Mouse (Mus musculus) embryo, embryonic 9.5 days (tissue): ENCODE results near the gene Olfr706.
"Not testable (repeated sequence)": the region's sequence is repeated elsewhere in the genome, so short reads cannot be mapped to it uniquely, and the experiment has no call there.

Experiments used
- DNase-seq: peaks from one replicate; pipeline ENCODE4 v3.0.0-alpha.2; 2017; ENCODE audit errors: extremely low spot score

The Olfr706 gene

DNA sequence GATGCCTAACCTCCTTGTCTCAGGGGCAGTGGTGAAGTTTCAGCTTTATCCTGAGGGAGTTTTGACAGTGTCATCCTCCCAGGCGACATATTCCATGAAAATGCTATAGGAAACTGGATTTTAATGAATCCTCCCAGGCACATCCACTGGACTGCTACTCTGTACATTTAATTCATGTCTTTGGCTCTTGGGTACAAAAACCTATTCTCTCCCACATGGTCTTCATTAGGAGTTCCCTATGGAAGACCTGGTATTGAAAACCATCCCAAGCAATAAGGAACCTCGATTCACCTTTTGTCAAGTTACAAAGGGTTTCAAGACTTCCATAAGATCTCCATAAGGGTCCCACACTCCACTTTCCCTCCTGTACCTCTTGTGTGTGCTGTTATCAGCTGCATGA lies at the start of gene Olfr706:
Gene Olfr706 (minus strand): TSS at position 101 of the 400 bp plus-strand sequence.
- no peak for DNase-seq

DNA sequence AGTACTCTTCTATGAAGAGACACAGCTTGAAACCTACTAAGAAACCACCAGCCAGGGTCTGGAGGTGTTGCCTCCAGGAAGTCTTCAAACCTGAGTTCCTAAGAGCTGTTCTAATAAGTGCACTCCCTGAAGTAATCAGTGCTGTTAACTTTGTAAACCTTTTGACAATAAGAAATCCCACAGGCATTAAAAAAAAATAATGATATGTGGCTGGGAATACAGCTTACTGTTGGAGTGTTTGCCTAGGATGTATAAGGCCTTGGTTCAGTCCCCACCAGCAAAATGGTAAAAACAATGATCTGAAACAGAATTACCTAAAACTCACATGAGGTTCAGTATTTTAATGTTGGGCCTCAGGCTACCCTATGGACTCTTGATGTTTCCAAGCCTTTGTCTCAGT lies 44.2 kb upstream of the Olfr706 start, which contains the start of gene Olfr709-ps1:
Gene Olfr709-ps1 (minus strand): TSS at position 101 of the 400 bp plus-strand sequence.
- DNase-seq, result no peak

DNA sequence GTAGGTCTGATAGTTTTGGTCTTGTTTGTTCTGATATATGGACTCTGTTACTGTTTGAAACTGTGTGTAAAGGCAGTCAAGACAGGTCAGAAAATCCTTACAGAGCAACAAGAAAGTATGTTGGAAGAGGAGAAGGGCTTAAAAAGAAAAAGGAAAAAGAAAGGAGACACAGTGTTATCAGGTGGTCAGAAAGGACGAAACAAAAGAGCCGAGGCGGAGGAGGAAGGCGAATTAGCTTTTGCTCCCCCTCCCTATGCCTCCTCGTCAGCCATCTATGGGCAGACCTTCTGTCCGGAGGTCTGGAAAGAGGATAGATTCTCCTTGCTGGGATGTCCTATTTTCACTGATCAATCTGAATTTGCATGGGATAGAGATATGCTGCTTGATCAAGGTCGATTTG lies 33.0 kb upstream of the Olfr706 start:
- not testable (repeated sequence) for DNase-seq

DNA sequence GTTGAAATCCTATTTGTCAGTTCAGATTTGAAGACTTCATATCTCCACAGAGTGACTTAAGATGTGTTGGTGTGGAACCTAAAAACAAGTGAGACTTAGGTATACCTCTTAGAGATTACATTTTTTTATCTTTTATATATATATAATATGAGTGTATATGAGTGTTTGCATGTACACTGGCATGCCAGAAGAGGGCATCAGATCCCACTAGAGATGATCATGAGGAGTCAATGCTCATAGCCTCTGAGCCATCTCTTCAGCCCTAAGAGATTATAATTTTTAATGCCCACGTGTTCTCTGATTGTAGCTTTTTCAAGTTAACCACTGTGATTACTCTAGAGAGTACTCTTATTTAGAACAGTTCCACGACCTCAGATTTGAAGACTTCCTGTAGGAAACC lies 19.7 kb upstream of the Olfr706 start, which contains the start of gene Olfr1532-ps1:
Gene Olfr1532-ps1 (plus strand): TSS at position 326 of the 400 bp plus-strand sequence.
- no peak for DNase-seq

DNA sequence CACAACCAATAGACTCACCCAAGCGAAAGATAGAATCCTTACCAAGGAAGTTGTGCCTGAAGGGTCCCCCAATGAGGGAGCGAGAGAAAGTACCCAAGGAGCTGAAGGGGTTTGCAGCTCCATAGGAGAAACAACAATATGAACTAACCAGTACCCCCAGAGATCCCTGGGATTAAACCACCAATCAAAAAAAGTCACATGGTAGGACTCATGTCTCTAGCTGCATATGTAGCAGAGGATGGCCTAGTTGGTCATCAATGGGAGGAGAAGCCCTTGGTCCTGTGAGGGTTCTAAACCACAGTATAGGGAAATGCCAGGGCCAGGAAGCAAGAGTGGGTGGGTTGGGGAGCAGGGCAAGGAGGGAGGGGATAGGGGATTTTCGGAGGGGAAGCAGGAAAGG lies 13.2 kb upstream of the Olfr706 start, which contains the start of gene Olfr707:
Gene Olfr707 (minus strand): TSS at position 101 of the 400 bp plus-strand sequence.
- DNase-seq, result not testable (repeated sequence)

DNA sequence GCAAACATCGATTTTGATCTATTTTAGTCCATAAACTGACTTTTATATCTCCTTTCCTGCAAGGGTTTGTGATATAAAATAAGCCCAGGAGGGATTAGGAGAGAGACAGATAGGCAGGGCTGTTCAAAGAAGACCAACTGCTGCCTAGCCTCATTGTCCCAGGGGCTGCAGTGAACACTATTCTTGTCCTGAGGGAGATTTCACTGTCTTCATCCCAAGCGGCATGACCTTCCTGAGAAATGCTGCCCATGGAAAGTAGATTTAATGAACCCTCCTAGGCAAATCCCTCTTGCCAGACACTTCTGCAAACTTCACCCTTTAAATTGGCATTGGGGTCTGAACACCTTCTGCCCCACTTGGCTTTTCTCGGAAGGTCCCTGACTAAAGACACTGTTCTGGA lies 11.2 kb downstream of the Olfr706 start, which contains the start of gene Olfr705:
Gene Olfr705 (minus strand): TSS at position 101 of the 400 bp plus-strand sequence.
- no peak for DNase-seq

DNA sequence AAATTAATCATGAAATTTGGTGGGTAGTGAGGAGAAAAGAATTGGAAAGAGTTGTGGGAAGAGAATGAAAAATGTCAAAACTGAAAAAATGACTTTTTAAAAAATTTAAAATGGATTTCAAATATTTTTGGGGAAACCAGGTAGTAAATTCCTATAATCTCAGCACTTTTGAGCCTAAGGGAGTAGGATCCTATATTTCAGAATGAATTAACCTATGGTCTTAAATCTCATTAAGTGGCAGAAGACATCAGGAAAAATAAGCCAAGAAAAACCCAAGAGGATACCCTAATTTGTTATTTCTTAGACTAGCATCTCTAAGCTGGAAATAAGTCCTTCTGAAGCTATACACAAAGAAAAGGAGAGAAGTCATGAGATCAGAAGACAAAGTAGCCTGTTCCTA lies 25.1 kb downstream of the Olfr706 start, which contains the start of gene Olfr704:
Gene Olfr704 (plus strand): TSS at position 301 of the 400 bp plus-strand sequence.
- DNase-seq, result no peak

DNA sequence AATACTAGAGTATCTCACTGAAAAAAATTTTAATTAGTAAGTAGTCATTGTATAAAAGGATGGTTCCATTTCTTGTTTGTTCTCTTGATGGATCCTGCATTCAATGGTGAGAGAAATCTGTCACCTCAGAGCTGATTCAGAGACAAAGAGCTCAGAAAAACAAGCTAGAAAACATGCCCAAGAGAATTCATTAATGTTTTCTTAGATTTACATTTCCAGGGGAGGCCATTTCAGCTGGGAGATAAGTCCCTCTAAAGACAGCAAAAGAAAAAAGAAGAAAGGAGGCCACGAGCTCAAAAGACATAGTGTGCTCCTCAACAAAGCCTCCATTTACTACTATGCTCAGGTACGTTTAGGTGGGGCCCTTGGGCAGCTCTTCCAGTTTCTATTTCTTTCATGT lies 44.9 kb downstream of the Olfr706 start, which contains the start of gene Olfr703:
Gene Olfr703 (plus strand): TSS at position 301 of the 400 bp plus-strand sequence.
- DNase-seq, result no peak

DNA sequence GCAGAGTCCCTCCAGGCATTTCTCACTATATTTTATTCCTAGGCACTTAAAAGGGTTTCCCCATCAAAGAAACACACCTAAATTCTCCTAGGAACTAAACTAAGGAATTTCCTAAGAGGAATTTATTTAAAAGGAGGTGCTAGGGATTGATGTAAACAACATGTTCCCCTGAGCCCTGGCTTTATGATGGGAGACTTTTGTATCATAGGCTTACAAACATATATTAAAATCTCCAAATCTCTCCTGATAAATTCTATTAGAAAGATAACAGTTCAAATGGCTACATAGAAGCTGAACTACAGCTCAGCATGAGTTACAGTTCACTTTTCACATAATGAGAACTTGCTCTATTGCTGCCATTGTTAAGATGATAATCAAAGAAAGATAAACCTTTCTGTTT lies 54.2 kb downstream of the Olfr706 start, which contains the start of gene Olfr702:
Gene Olfr702 (minus strand): TSS at position 101 of the 400 bp plus-strand sequence.
- DNase-seq, result no peak
